Mouse (Mus musculus) MEL (cell line): ENCODE measurements around the gene Plekhg3.

Experiments used
- CHD1 ChIP-seq: IDR thresholded peaks from 2 replicates; pipeline ENCODE4 v1.6.1; 2012; ENCODE audit warnings: low read depth, mild to moderate bottlenecking, inconsistent platforms, low read length, improper control_type of control experiment
- CTCF ChIP-seq, 3 experiments: IDR thresholded peaks in 2 of 3; conservative IDR thresholded peaks in 1 of 3; 2 replicates each; pipeline ENCODE4 v1.5.1; 2011 to 2012; ENCODE audit warnings: low read length in 3 of 3, low read depth in 2 of 3, mild to moderate bottlenecking in 2 of 3, improper control_type of control experiment in 1 of 3, inconsistent platforms in 1 of 3, mixed read lengths in 1 of 3, moderate library complexity in 1 of 3; ENCODE audit not compliant: control insufficient read depth in 1 of 3, insufficient read depth in 1 of 3, poor library complexity in 1 of 3, severe bottlenecking in 1 of 3
- E2F4 ChIP-seq: IDR thresholded peaks from 2 replicates; pipeline ENCODE4 v1.6.1; 2011; ENCODE audit warnings: low read depth, low read length, improper control_type of control experiment, borderline replicate concordance
- EP300 ChIP-seq, 2 experiments: IDR thresholded peaks; 2 replicates each; pipeline ENCODE4 v1.6.1; 2011; ENCODE audit warnings: improper control_type of control experiment in 2 of 2, low read length in 2 of 2, low read depth in 1 of 2, mild to moderate bottlenecking in 1 of 2
- GABPA ChIP-seq: IDR thresholded peaks from 2 replicates; pipeline ENCODE4 v1.6.1; 2012; ENCODE audit warnings: low read depth, mild to moderate bottlenecking, inconsistent platforms, low read length, improper control_type of control experiment, moderate library complexity
- POLR2A ChIP-seq, 2 experiments: IDR thresholded peaks; 2 replicates each; pipeline ENCODE4 v1.6.1; 2011 to 2012; ENCODE audit warnings: low read length in 2 of 2, mild to moderate bottlenecking in 2 of 2, control low read depth in 1 of 2, improper control_type of control experiment in 1 of 2, low read depth in 1 of 2, moderate library complexity in 1 of 2; ENCODE audit not compliant: control insufficient read depth in 1 of 2, insufficient read depth in 1 of 2, poor library complexity in 1 of 2
- RAD21 ChIP-seq: IDR thresholded peaks from 2 replicates; pipeline ENCODE4 v1.6.1; 2011; ENCODE audit warnings: mild to moderate bottlenecking, low read depth, low read length, improper control_type of control experiment
- SIN3A ChIP-seq: IDR thresholded peaks from 2 replicates; pipeline ENCODE4 v1.6.1; 2012; ENCODE audit warnings: low read length, improper control_type of control experiment, inconsistent platforms
- ZNF384 ChIP-seq: IDR thresholded peaks from 2 replicates; pipeline ENCODE4 v1.6.1; 2012; ENCODE audit warnings: low read depth, mild to moderate bottlenecking, inconsistent platforms, low read length, improper control_type of control experiment

GRCm38 (mm10) chr12:76541475-76541874 lies 10.8 kb downstream of the Plekhg3 start:
- no peak for TF ChIP-seq SIN3A
- TF ChIP-seq CHD1: no peak
- TF ChIP-seq EP300 (IDR thresholded peaks at IDR 0.05; ENCODE audit: low read depth in 1 of 2, low read length in 2 of 2): no peak
- no peak for TF ChIP-seq GABPA
- no peak for TF ChIP-seq CTCF (IDR thresholded peaks at IDR 0.05 in 2 of 3, conservative IDR thresholded peaks at IDR 0.05 in 1 of 3; ENCODE audit: control insufficient read depth in 1 of 3, insufficient read depth in 1 of 3, low read depth in 2 of 3, low read length in 3 of 3, poor library complexity in 1 of 3, severe bottlenecking in 1 of 3)
- 0 out of 2 replicates have a peak, but pooled peaks have one; percentile 20 for TF ChIP-seq ZNF384
- no peak for TF ChIP-seq POLR2A (IDR thresholded peaks at IDR 0.05; ENCODE audit: control insufficient read depth in 1 of 2, insufficient read depth in 1 of 2, low read depth in 1 of 2, low read length in 2 of 2, poor library complexity in 1 of 2)
- no peak for TF ChIP-seq E2F4
- TF ChIP-seq RAD21: no peak
